Mouse (Mus musculus) midbrain, embryonic 16.5 days (tissue): ENCODE results near the gene Olfr114. TPM values are rescaled to one million over a fixed set of nuclear protein-coding genes. Genes with fewer than 3 reads are reported as not detected.

ENCODE experiments used
- ATAC-seq: fragments of 200-750 bp; cut with Nextera tagmentation; 2 replicates; pipeline ENCODE4 v1.8.0; 2017; ENCODE audit warnings: moderate TSS enrichment
- H3K27ac ChIP-seq: fragments of 300-500 bp; sonication (generic); 2 replicates; pipeline ENCODE4 v1.5.1; 2014; ENCODE audit warnings: mild to moderate bottlenecking, low read length, mixed read lengths
- H3K27me3 ChIP-seq: fragments of 300-500 bp; sonication (generic); 2 replicates; pipeline ENCODE4 v1.6.1; 2014; ENCODE audit warnings: low read depth, low read length, mixed read lengths; ENCODE audit not compliant: control insufficient read depth, insufficient read depth
- H3K36me3 ChIP-seq: fragments of 300-500 bp; sonication (generic); 2 replicates; pipeline ENCODE4 v1.6.1; 2014; ENCODE audit warnings: mild to moderate bottlenecking, low read length, moderate library complexity, mixed read lengths; ENCODE audit not compliant: control insufficient read depth, insufficient read depth
- H3K4me1 ChIP-seq: fragments of 300-500 bp; sonication (generic); 2 replicates; pipeline ENCODE4 v1.6.1; 2014; ENCODE audit warnings: mild to moderate bottlenecking, low read length, mixed read lengths; ENCODE audit not compliant: control insufficient read depth, insufficient read depth
- H3K4me2 ChIP-seq: fragments of 300-500 bp; sonication (generic); 2 replicates; pipeline ENCODE4 v1.6.1; 2014; ENCODE audit warnings: mild to moderate bottlenecking, low read length, mixed read lengths
- H3K4me3 ChIP-seq: fragments of 300-500 bp; sonication (generic); 2 replicates; pipeline ENCODE4 v1.5.1; 2014; ENCODE audit warnings: low read depth, mild to moderate bottlenecking, low read length, moderate library complexity, mixed read lengths
- H3K9ac ChIP-seq: fragments of 300-500 bp; sonication (generic); 2 replicates; pipeline ENCODE4 v1.6.1; 2014; ENCODE audit warnings: low read depth, low read length, mixed read lengths
- H3K9me3 ChIP-seq: fragments of 300-500 bp; sonication (generic); replicated peaks from 2 replicates; pipeline ENCODE4 v1.6.1; 2014; ENCODE audit warnings: mild to moderate bottlenecking, low read length, mixed read lengths; ENCODE audit not compliant: control insufficient read depth, poor library complexity, severe bottlenecking
- whole genome bisulfite sequencing: fragments of 180-500 bp; shearing (Covaris S2); extraction: QIAGEN DNeasy Blood & Tissue Kit; methylation state at CpG from one replicate; pipeline ENCODE4 v1.1.7; 2014; 5-methylcytosine and 5-hydroxymethylcytosine counted together
- polyA plus RNA-seq: library from polyadenylated mRNA; unstranded; fragments of >200 nt; fragmentation: Nextera tagmentation; extraction: Ambion mirVana; gene quantifications from 2 replicates; pipeline ENCODE4 v1.2.1, GENCODE M21; 2015

Olfr114 gene
- polyA plus RNA-seq, result not detected in 2 replicates

GRCm38 (mm10) chr17:37592643-37593042, at the start of gene Olfr114:
TSS of gene Olfr114 (minus strand) at chr17:37592743.
- H3K9ac ChIP-seq, result no peak within 1 kb of the TSS
- H3K9me3 ChIP-seq, result no peaks in the 10 kb centered on the region
- no peaks in the 10 kb centered on the region for H3K27me3 ChIP-seq
- no peaks in the 10 kb centered on the region for H3K36me3 ChIP-seq
- H3K4me1 ChIP-seq, result no peaks in the 10 kb centered on the region
- H3K27ac ChIP-seq, result no peak within 1 kb of the TSS
- H3K4me2 ChIP-seq, result no peak within 1 kb of the TSS
- ATAC-seq, result no peak
- H3K4me3 ChIP-seq, result no peak within 1 kb of the TSS

GRCm38 (mm10) chr17:37627009-37627408, 34.5 kb upstream of the Olfr114 start, which contains the start of the genes Olfr115 and Olfr116:
TSS of gene Olfr115 (minus strand) at chr17:37627109.
TSS of gene Olfr116 (minus strand) at chr17:37627199.
- Histone ChIP-seq H3K9ac (no peak within 1 kb of the TSS), H3K4me2 (no peak within 1 kb of the TSS), H3K27me3 (no peaks in the 10 kb centered on the region), H3K27ac (no peak within 1 kb of the TSS), H3K9me3 (no peaks in the 10 kb centered on the region), H3K4me1 (no peaks in the 10 kb centered on the region), H3K36me3 (no peaks in the 10 kb centered on the region), H3K4me3 (no peak within 1 kb of the TSS)
- WGBS, result 81% methylated on average over 2 of the region's 2 CpGs
- ATAC-seq, result no peak

DNA sequence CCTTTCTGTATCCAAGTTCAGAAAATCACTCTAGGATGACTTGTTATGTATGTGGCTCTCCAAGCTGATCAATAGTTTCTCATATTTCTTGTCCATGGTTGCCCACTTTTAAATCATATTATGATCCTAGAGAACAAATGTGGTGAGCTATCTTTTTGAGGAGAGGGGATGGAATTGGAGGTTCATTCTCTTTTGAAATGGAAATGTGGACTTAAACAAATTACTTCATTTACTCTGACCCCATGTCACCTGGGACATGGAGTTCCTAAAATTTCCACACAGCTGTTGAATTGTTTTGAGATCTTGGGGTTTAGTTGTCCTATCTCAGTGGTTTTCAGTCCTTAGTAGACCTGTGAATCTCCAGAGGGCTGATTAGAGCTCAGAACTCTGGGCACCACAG, 15.0 kb downstream of the Olfr114 start, which contains the start of gene Olfr113:
Olfr113 (minus strand) TSS at position 101 of the 400 bp plus-strand sequence.
- H3K4me3 ChIP-seq, result no peak within 1 kb of the TSS
- no peaks in the 10 kb centered on the region for H3K27me3 ChIP-seq
- H3K36me3 ChIP-seq, result no peaks in the 10 kb centered on the region
- ATAC-seq, result no peak
- no peak within 1 kb of the TSS for H3K27ac ChIP-seq
- H3K4me2 ChIP-seq, result no peak within 1 kb of the TSS
- no peaks in the 10 kb centered on the region for H3K4me1 ChIP-seq
- H3K9ac ChIP-seq, result no peak within 1 kb of the TSS
- H3K9me3 ChIP-seq, result no peaks in the 10 kb centered on the region

GRCm38 (mm10) chr17:37569351-37569750, 23.2 kb downstream of the Olfr114 start, which contains the start of gene Olfr112:
TSS of gene Olfr112 (minus strand) at chr17:37569451.
- Histone ChIP-seq H3K36me3 (no peaks in the 10 kb centered on the region), H3K27me3 (no peaks in the 10 kb centered on the region), H3K4me2 (no peak within 1 kb of the TSS), H3K4me3 (no peak within 1 kb of the TSS), H3K27ac (no peak within 1 kb of the TSS), H3K4me1 (no peaks in the 10 kb centered on the region), H3K9ac (no peak within 1 kb of the TSS), H3K9me3 (no peaks in the 10 kb centered on the region)
- ATAC-seq, result no peak

DNA sequence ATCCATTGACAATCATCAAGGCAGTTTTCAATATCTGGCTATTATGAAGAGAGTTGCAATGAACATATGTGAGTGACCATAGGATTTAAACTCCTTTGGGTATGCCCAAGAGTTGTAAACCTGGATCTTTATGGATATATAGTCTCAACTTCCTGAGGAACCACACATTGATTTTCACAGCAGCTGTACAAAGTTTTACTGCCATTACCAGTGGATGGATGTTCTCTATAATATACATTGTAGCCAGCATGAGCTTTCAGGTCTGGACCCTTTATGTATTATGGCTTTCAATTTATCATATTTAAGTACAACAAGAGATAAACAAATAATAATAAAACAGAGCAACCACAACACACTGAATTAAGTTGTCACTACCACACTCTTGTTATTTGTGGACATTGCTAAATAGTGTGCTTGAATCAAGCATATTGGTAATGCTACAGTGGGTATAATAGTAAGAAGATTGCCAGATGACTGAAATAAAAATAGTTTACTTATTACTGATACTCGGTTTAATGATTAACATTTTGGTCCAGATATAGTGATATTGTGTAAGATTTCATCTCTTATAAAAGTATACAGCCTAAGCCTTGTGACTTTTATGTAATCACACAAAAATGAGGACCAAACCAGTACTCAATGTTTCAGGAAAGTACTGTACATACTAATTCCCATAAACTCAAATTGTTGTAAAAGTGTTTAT, 33.5 kb downstream of the Olfr114 start:
- Histone ChIP-seq H3K9me3 (no peaks in the 10 kb centered on the region), H3K4me1 (no peaks in the 10 kb centered on the region), H3K4me2 (no peak overlapping the region), H3K36me3 (no peaks in the 10 kb centered on the region), H3K9ac (no peak overlapping the region), H3K4me3 (no peak overlapping the region), H3K27me3 (no peaks in the 10 kb centered on the region), H3K27ac (no peak overlapping the region)
- 62% methylated on average over 1 of the region's 1 CpGs for WGBS
- no peak for ATAC-seq

- no peak overlapping the region for H3K27ac ChIP-seq
- H3K4me1 ChIP-seq, result no peaks in the 10 kb centered on the region
- H3K9me3 ChIP-seq, result no peaks in the 10 kb centered on the region
- no peak overlapping the region for H3K9ac ChIP-seq
- ATAC-seq, result peak; percentile 58; the same call in 1 of the 2 replicates
- H3K4me2 ChIP-seq, result no peak overlapping the region
- 49% methylated on average over 3 of the region's 3 CpGs for WGBS
- H3K4me3 ChIP-seq, result no peak overlapping the region
- H3K27me3 ChIP-seq, result no peaks in the 10 kb centered on the region
- H3K36me3 ChIP-seq, result no peaks in the 10 kb centered on the region
These were observed 48.6 kb downstream of the Olfr114 start for GRCm38 (mm10) chr17:37543800-37544435.

- WGBS, result 51% methylated on average over 4 of the region's 4 CpGs
- no peaks in the 10 kb centered on the region for H3K27me3 ChIP-seq
- no peak overlapping the region for H3K4me2 ChIP-seq
- no peaks in the 10 kb centered on the region for H3K4me1 ChIP-seq
- no peak overlapping the region for H3K27ac ChIP-seq
- no peak overlapping the region for H3K4me3 ChIP-seq
- no peaks in the 10 kb centered on the region for H3K9me3 ChIP-seq
- H3K9ac ChIP-seq, result no peak overlapping the region
- H3K36me3 ChIP-seq, result no peaks in the 10 kb centered on the region
- no peak for ATAC-seq
These were observed 51.0 kb downstream of the Olfr114 start for GRCm38 (mm10) chr17:37541454-37542119.
